Mouse (Mus musculus) ES-E14 (cell line): ENCODE results near the gene Zfp408. TPM values are rescaled to one million over a fixed set of nuclear protein-coding genes. Genes with fewer than 3 reads are reported as not detected.

Experiments used
- DNase-seq: peaks from one replicate; pipeline ENCODE4 v3.0.0-alpha.2; 2013; ENCODE audit warnings: low read depth, low spot score
- H3K27ac ChIP-seq: 2 replicates; pipeline ENCODE4 v1.5.1; 2012; ENCODE audit warnings: low read depth, mild to moderate bottlenecking, low read length, moderate library complexity, mixed read lengths; ENCODE audit not compliant: poor library complexity, insufficient read depth, severe bottlenecking
- H3K36me3 ChIP-seq: 2 replicates; pipeline ENCODE4 v1.6.1; 2012; ENCODE audit warnings: mild to moderate bottlenecking, low read length, moderate library complexity, mixed read lengths; ENCODE audit not compliant: control insufficient read depth, poor library complexity, insufficient read depth, severe bottlenecking
- H3K4me1 ChIP-seq, 2 experiments: fragments of 150-350 bp in 1 of 2; sonication (generic) in 1 of 2; 2 replicates each; pipeline ENCODE4 v1.6.1; 2012; ENCODE audit warnings: low read length in 2 of 2, mild to moderate bottlenecking in 1 of 2, mixed read lengths in 1 of 2; ENCODE audit not compliant: control insufficient read depth in 2 of 2, insufficient read depth in 2 of 2, poor library complexity in 1 of 2
- H3K4me3 ChIP-seq, 2 experiments: fragments of 150-350 bp in 1 of 2; sonication (generic) in 1 of 2; 2 replicates each; pipeline ENCODE4 v1.5.1; 2012; ENCODE audit warnings: low read length in 2 of 2, low read depth in 1 of 2, mild to moderate bottlenecking in 1 of 2, mixed read lengths in 1 of 2; ENCODE audit not compliant: insufficient read depth in 1 of 2, poor library complexity in 1 of 2, severe bottlenecking in 1 of 2
- H3K9ac ChIP-seq: 2 replicates; pipeline ENCODE4 v1.6.1; 2012; ENCODE audit warnings: low read depth, mild to moderate bottlenecking, low read length, mixed read lengths; ENCODE audit not compliant: poor library complexity, insufficient read depth, severe bottlenecking
- H3K9me3 ChIP-seq: fragments of 150-350 bp; sonication (generic); 2 replicates; pipeline ENCODE4 v1.6.1; 2012; ENCODE audit warnings: low read depth, mild to moderate bottlenecking, low read length; ENCODE audit not compliant: control insufficient read depth, insufficient read depth
- CHD2 ChIP-seq: IDR thresholded peaks from 2 replicates; pipeline ENCODE4 v1.6.1; 2014; ENCODE audit warnings: mild to moderate bottlenecking, low read depth, low read length, inconsistent platforms
- HCFC1 ChIP-seq: IDR thresholded peaks from 2 replicates; pipeline ENCODE4 v1.6.1; 2012; ENCODE audit warnings: low read length, inconsistent platforms, borderline replicate concordance; ENCODE audit not compliant: insufficient read depth
- MAFK ChIP-seq: IDR thresholded peaks from 2 replicates; pipeline ENCODE4 v1.6.1; 2014; ENCODE audit warnings: mild to moderate bottlenecking, low read depth, low read length, inconsistent platforms; ENCODE audit not compliant: insufficient read depth
- ZC3H11A ChIP-seq: IDR thresholded peaks from 2 replicates; pipeline ENCODE4 v1.6.1; 2012; ENCODE audit warnings: low read depth, mild to moderate bottlenecking, inconsistent platforms, low read length, borderline replicate concordance
- ZNF384 ChIP-seq: IDR thresholded peaks from 2 replicates; pipeline ENCODE4 v1.6.1; 2012; ENCODE audit warnings: low read depth, low read length, inconsistent platforms
- in situ Hi-C, 2 experiments: fragments of 600-800 bp; cut with MboI; formaldehyde crosslinking; loops; one replicate each; pipeline ENCODE4 v1.15.1; 2025; ENCODE audit warnings: low sequenced_read_pairs in 2 of 2, inconsistent platforms in 1 of 2; ENCODE audit not compliant: unreplicated experiment in 2 of 2
- total RNA-seq: library from RNA; depleted of rRNA; stranded (reverse); fragments of 300-350 nt; gene quantifications from 2 replicates; pipeline ENCODE4 v1.2.3, GENCODE M21; 2012

Zfp408 gene
- total RNA-seq, 1 experiment, result 21.2 TPM

DNA sequence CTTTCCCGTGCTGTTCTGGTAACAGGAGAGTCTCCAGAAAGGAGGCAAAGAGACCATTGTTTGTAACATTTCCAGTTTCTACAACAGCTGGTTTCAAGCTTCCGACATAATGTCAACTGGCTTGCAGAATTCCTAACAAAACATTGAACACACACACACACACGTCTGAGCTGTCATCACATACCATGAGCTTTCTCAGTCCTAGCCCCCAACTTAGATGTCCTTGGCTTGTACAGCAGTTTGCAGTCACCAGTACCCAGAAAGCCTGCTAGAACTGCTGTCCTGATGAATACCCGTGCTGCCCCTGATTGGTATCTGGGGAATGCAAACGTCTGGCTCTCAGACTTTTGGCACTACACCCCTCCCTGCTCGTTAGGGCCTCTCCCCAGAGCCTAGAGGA is 6.2 kb upstream of the Zfp408 start:
- Histone ChIP-seq H3K9ac (no peak overlapping the region), H3K4me3 (no peak overlapping the region), H3K4me1 (peaks cover 2 to 6% of the 10 kb centered on the region in 2 experiments; a peak in 1 of 4 replicates), H3K27ac (no peak overlapping the region), H3K9me3 (no peaks in the 10 kb centered on the region), H3K36me3 (peaks cover 12% of the 10 kb centered on the region)
- no peak for DNase-seq
- in situ Hi-C loops, result no loop called here
- TF ChIP-seq ZC3H11A, result no peak
- no peak for TF ChIP-seq MAFK
- TF ChIP-seq HCFC1, result no peak
- TF ChIP-seq CHD2, result no peak

DNA sequence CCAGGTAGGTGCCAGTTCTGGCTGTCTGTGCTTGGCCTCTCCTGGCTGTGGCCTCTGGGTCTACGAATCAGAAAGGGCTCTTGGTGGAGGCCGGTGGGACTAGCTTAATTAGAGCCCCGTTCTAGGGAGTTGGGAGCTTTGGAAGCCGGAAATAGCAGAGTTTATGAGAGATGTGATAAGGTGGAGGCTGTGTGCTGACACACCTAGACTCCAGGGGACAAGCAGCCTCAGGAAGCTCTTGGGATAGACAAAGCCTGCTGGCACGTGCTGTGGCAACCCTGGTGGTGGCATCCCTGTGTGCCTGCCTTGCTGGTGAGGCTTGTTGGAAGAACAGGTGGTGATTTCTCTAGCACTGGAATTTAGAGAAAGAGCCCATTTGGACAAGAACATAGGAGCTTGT is 5.8 kb upstream of the Zfp408 start:
- TF ChIP-seq CHD2, result no peak
- TF ChIP-seq ZNF384, result no peak
- no peak for TF ChIP-seq MAFK
- no peak for TF ChIP-seq ZC3H11A
- no peak for TF ChIP-seq HCFC1
- DNase-seq, result no peak
- Histone ChIP-seq H3K9ac (no peak overlapping the region), H3K4me3 (no peak overlapping the region), H3K4me1 (peaks cover 2 to 6% of the 10 kb centered on the region in 2 experiments; a peak in 1 of 4 replicates), H3K9me3 (no peaks in the 10 kb centered on the region), H3K36me3 (peaks cover 12% of the 10 kb centered on the region), H3K27ac (no peak overlapping the region)
- in situ Hi-C loops, result no loop called here

GRCm38 (mm10) chr2:91652863-91653262 is 3.3 kb upstream of the Zfp408 start:
- no peak for TF ChIP-seq ZNF384
- TF ChIP-seq HCFC1, result no peak
- no peak for TF ChIP-seq ZC3H11A
- TF ChIP-seq MAFK, result no peak
- TF ChIP-seq CHD2, result no peak
- peaks cover 13% of the 10 kb centered on the region for H3K36me3 ChIP-seq
- no peak for DNase-seq
- in situ Hi-C loops, result no loop called here
- H3K4me3 ChIP-seq, result no peak overlapping the region
- no peak overlapping the region for H3K27ac ChIP-seq
- H3K9ac ChIP-seq, result no peak overlapping the region
- no peaks in the 10 kb centered on the region for H3K9me3 ChIP-seq
- H3K4me1 ChIP-seq, result peaks cover 2 to 6% of the 10 kb centered on the region in 2 experiments; a peak in 1 of 4 replicates

DNA sequence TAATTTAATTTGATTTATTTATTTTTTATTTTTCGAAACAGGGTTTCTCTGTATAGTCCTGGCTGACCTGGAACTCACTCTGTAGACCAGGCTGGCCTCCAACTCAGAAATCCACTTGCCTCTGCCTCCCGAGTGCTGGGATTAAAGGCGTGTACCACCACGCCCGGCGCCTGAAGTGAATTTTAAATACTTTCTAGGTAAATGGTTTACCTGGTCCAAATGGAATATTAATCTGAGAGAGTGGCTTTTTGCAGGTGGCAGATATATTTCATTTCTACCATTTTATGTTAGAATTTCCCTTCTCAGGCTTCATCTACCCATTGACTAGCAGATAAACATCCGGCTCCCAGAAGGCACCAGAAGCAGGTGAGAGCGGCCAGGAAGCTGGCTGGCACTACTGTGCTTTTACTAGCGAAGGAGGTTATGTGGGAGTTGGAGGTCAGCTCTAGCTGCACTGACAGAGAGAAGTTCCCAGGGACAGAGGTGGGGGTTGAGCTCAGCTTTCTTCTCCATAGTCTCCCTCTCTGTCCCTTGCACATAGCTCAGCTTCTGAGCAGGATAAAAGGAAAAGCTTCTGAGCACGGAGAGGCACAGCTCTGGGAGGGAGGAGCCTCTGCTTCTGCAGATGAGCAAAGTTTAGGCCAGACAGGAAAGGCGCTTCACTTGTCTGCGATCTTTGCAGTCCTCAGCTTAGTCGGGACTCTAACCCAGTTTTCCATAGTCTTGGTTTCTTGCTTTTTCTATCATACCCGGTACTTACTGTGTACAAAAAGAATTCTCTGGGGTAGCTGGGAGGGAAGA is 2.1 kb upstream of the Zfp408 start:
- in situ Hi-C loops, result no loop called here
- Histone ChIP-seq H3K36me3 (peaks cover 23% of the 10 kb centered on the region), H3K27ac (no peak overlapping the region), H3K9ac (no peak overlapping the region), H3K9me3 (no peaks in the 10 kb centered on the region), H3K4me3 (no peak overlapping the region), H3K4me1 (peaks cover 2 to 3% of the 10 kb centered on the region in 2 experiments; a peak in 1 of 4 replicates)
- no peak for DNase-seq
- TF ChIP-seq CHD2 (no peak), ZC3H11A (no peak), ZNF384 (no peak), HCFC1 (no peak)
